Mouse (Mus musculus): Measurements from ENCODE around the gene Tiam1. TPM values are rescaled to one million over a fixed set of nuclear protein-coding genes. Genes with fewer than 3 reads are reported as not detected.

Tiam1 gene
- polyA plus RNA-seq, 1 experiment from 2014 or later, result 31.5 TPM

GRCm38 (mm10) chr16:89851333-89851732 is 292.2 kb downstream of the Tiam1 start:
- Histone ChIP-seq H3K9ac (no peak overlapping the region), H3K36me3 (replicated peaks) (peaks cover 16% of the 10 kb centered on the region), H3K27me3 (no peaks in the 10 kb centered on the region), H3K4me1 (peaks cover 1% of the 10 kb centered on the region; the same call in 1 of the 2 replicates), H3K4me3 (replicated peaks) (no peak overlapping the region), H3K9me3 (no peaks in the 10 kb centered on the region), H3K27ac (no peak overlapping the region), H3K4me2 (no peak overlapping the region)
- ATAC-seq (ENCODE audit: low FRiP score), result no peak
- 88% methylated on average over 9 of the region's 9 CpGs for WGBS

DNA sequence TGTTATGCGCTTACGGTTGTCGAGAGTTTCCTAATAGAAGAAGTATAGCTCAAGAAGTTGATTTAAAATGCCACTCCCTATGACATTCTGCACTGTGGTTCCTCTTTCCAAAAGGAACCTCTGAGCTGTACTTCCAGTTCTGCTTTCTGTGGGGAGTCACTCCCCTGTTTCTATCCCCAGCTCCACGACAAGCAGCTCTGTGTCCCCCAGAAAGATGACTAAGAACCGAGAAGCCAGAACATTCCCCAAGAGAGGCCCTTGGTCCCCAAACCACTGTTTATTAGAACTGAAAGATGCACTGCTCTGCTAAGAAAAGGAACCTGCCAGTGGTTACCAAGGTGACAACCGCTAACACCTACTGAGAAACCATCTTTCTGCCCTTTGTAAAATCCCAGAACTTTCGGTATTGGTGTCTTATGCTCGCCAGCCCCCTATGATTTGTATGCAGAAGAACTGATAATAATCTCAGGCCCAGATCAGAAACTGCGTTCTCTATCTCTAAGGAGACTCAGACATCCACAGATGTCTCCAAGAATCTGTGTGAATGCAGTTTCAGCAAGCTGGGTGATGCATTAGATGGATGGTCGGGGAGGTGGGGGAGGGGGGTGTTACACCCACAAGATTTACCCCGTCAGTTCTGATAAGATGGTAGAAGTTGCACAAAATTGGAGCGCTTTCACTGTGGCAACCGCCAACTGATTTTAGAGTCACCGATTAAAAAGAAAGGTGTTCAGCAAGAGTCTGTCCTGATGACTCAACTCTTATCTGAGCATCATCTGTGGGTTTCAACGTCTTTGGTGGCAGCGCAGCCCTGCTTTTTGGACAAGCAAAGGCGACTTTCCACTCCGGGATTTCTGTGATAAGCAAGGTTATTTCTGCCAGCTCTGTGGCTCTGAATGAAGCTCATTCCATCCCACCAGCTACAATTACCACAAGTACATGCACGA is 294.6 kb downstream of the Tiam1 start:
- H3K9me3 ChIP-seq, result no peaks in the 10 kb centered on the region
- WGBS, result 95% methylated on average over 19 of the region's 19 CpGs

DNA sequence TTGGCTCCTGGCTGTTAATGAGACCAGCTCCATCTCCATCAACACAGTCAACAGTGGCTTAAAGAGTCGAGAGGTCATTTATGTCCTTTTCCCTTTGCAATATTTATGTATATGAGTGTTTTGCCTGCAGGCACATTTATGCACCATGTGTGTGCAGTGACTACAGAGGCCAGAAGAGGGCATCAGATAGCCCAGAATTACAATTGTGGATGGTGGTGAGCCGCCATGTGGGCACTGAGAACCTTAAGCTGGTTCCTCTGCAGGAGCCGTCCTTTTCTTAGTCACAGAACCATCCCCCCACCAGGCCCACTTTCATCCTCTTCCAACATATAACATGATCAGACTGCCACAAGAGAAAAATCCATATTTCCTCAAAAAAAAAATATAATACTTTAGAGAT is 295.4 kb downstream of the Tiam1 start:
- Histone ChIP-seq H3K4me2 (no peak overlapping the region), H3K9me3 (no peaks in the 10 kb centered on the region), H3K27ac (no peak overlapping the region), H3K27me3 (no peaks in the 10 kb centered on the region), H3K4me3 (replicated peaks) (no peak overlapping the region), H3K9ac (no peak overlapping the region), H3K36me3 (replicated peaks) (peaks cover 16% of the 10 kb centered on the region), H3K4me1 (peaks cover 5% of the 10 kb centered on the region; the same call in 1 of the 2 replicates)
- no peak for ATAC-seq (ENCODE audit: low FRiP score)
- 95% methylated on average over 3 of the region's 3 CpGs for WGBS

More for the DNA sequence above, 294.6 kb downstream of the Tiam1 start:
- peaks cover 16% of the 10 kb centered on the region for H3K36me3 ChIP-seq (replicated peaks)
- no peaks in the 10 kb centered on the region for H3K27me3 ChIP-seq
- peaks cover 5% of the 10 kb centered on the region; the same call in 1 of the 2 replicates for H3K4me1 ChIP-seq
- no peak overlapping the region for H3K27ac ChIP-seq
- no peak overlapping the region for H3K4me3 ChIP-seq (replicated peaks)
- ATAC-seq (ENCODE audit: low FRiP score), result no peak
- H3K9ac ChIP-seq, result no peak overlapping the region
- no peak overlapping the region for H3K4me2 ChIP-seq

- Histone ChIP-seq H3K27ac (no peak overlapping the region), H3K36me3 (replicated peaks) (peaks cover 16% of the 10 kb centered on the region), H3K4me1 (peaks cover 5% of the 10 kb centered on the region; the same call in 1 of the 2 replicates), H3K4me3 (replicated peaks) (no peak overlapping the region), H3K27me3 (no peaks in the 10 kb centered on the region), H3K9me3 (no peaks in the 10 kb centered on the region), H3K9ac (no peak overlapping the region), H3K4me2 (no peak overlapping the region)
- 70% methylated on average over 8 of the region's 8 CpGs for WGBS
- ATAC-seq (ENCODE audit: low FRiP score), result no peak
Observed at GRCm38 (mm10) chr16:89845461-89845860, 298.1 kb downstream of the Tiam1 start.

- no peak overlapping the region for H3K4me3 ChIP-seq (replicated peaks)
- peaks cover 16% of the 10 kb centered on the region for H3K36me3 ChIP-seq (replicated peaks)
- H3K4me1 ChIP-seq, result peaks cover 5% of the 10 kb centered on the region; the same call in 1 of the 2 replicates
- peak; percentile 79 for ATAC-seq (ENCODE audit: low FRiP score)
- no peaks in the 10 kb centered on the region for H3K27me3 ChIP-seq
- H3K9ac ChIP-seq, result no peak overlapping the region
- no peak overlapping the region for H3K27ac ChIP-seq
- H3K9me3 ChIP-seq, result no peaks in the 10 kb centered on the region
- 44% methylated on average over 5 of the region's 5 CpGs for WGBS
- no peak overlapping the region for H3K4me2 ChIP-seq
Observed at GRCm38 (mm10) chr16:89844580-89844979, 299.0 kb downstream of the Tiam1 start.

GRCm38 (mm10) chr16:89841894-89842293 is 301.7 kb downstream of the Tiam1 start:
- no peaks in the 10 kb centered on the region for H3K36me3 ChIP-seq (replicated peaks)
- no peak overlapping the region for H3K9ac ChIP-seq
- no peak overlapping the region for H3K4me2 ChIP-seq
- H3K9me3 ChIP-seq, result no peaks in the 10 kb centered on the region
- no peak for ATAC-seq (ENCODE audit: low FRiP score)
- 79% methylated on average over 6 of the region's 6 CpGs for WGBS
- H3K4me3 ChIP-seq (replicated peaks), result no peak overlapping the region
- H3K27ac ChIP-seq, result no peak overlapping the region
- peaks cover 5% of the 10 kb centered on the region; the same call in 1 of the 2 replicates for H3K4me1 ChIP-seq
- H3K27me3 ChIP-seq, result no peaks in the 10 kb centered on the region

DNA sequence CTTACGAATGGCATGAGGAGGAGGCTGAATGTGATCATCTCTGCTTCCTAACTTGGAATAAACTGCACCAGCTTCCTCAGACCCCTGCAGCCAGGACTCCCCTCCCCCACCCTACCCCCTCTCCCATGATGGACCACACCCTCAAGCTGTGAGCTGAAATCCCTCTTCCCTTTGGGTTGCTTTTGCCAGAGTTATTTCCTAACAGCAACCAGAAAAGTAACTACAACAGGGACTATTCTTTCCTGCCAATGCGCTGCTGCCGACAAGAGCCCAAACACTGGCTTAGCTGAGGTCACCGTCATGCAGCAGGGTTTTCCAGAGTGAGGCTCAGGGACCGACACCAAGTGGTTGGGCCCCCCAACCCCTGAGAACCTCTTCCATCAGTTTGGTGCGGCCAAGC is 303.2 kb downstream of the Tiam1 start:
- H3K27ac ChIP-seq, result no peak overlapping the region
- no peak overlapping the region for H3K4me2 ChIP-seq
- H3K4me1 ChIP-seq, result no peaks in the 10 kb centered on the region
- no peak overlapping the region for H3K4me3 ChIP-seq (replicated peaks)
- 95% methylated on average over 6 of the region's 6 CpGs for WGBS
- ATAC-seq (ENCODE audit: low FRiP score), result no peak
- no peaks in the 10 kb centered on the region for H3K27me3 ChIP-seq
- H3K36me3 ChIP-seq (replicated peaks), result no peaks in the 10 kb centered on the region; the same call in 1 of the 2 replicates
- no peak overlapping the region for H3K9ac ChIP-seq
- no peaks in the 10 kb centered on the region for H3K9me3 ChIP-seq

GRCm38 (mm10) chr16:89839829-89840228 is 303.7 kb downstream of the Tiam1 start:
- Histone ChIP-seq H3K4me2 (no peak overlapping the region), H3K27ac (no peak overlapping the region), H3K4me3 (replicated peaks) (no peak overlapping the region), H3K4me1 (no peaks in the 10 kb centered on the region), H3K27me3 (no peaks in the 10 kb centered on the region), H3K9me3 (no peaks in the 10 kb centered on the region), H3K36me3 (replicated peaks) (peaks cover 5% of the 10 kb centered on the region; the same call in 1 of the 2 replicates), H3K9ac (no peak overlapping the region)
- WGBS, result 83% methylated on average over 5 of the region's 5 CpGs
- ATAC-seq (ENCODE audit: low FRiP score), result no peak

GRCm38 (mm10) chr16:89837096-89837495 is 306.5 kb downstream of the Tiam1 start:
- peaks cover 12% of the 10 kb centered on the region; the same call in 1 of the 2 replicates for H3K36me3 ChIP-seq (replicated peaks)
- no peak for ATAC-seq (ENCODE audit: low FRiP score)
- H3K27ac ChIP-seq, result no peak overlapping the region
- no peak overlapping the region for H3K9ac ChIP-seq
- no peaks in the 10 kb centered on the region for H3K9me3 ChIP-seq
- no peak overlapping the region for H3K4me3 ChIP-seq (replicated peaks)
- no peak overlapping the region for H3K4me2 ChIP-seq
- WGBS, result 82% methylated on average over 9 of the region's 9 CpGs
- H3K4me1 ChIP-seq, result no peaks in the 10 kb centered on the region
- H3K27me3 ChIP-seq, result no peaks in the 10 kb centered on the region

GRCm38 (mm10) chr16:89835551-89835950 is 308.0 kb downstream of the Tiam1 start:
- ATAC-seq (ENCODE audit: low FRiP score), result 0 out of 2 replicates have a peak, but pooled peaks have one; percentile 33
- Histone ChIP-seq H3K4me1 (0 out of 2 replicates have a peak, but pooled peaks cover 2% of the 10 kb centered on the region), H3K27me3 (no peaks in the 10 kb centered on the region), H3K4me2 (no peak overlapping the region), H3K27ac (no peak overlapping the region), H3K9ac (no peak overlapping the region), H3K9me3 (no peaks in the 10 kb centered on the region), H3K4me3 (replicated peaks) (no peak overlapping the region), H3K36me3 (replicated peaks) (peaks cover 12% of the 10 kb centered on the region; the same call in 1 of the 2 replicates)
- 90% methylated on average over 6 of the region's 7 CpGs for WGBS

GRCm38 (mm10) chr16:89833011-89833410 is 310.6 kb downstream of the Tiam1 start:
- H3K4me1 ChIP-seq, result 0 out of 2 replicates have a peak, but pooled peaks cover 4% of the 10 kb centered on the region
- 88% methylated on average over 11 of the region's 11 CpGs for WGBS
- peaks cover 12% of the 10 kb centered on the region; the same call in 1 of the 2 replicates for H3K36me3 ChIP-seq (replicated peaks)
- no peaks in the 10 kb centered on the region for H3K9me3 ChIP-seq
- H3K27me3 ChIP-seq, result no peaks in the 10 kb centered on the region
- ATAC-seq (ENCODE audit: low FRiP score), result no peak
- no peak overlapping the region for H3K4me3 ChIP-seq (replicated peaks)
- H3K9ac ChIP-seq, result no peak overlapping the region
- no peak overlapping the region for H3K27ac ChIP-seq
- no peak overlapping the region for H3K4me2 ChIP-seq

GRCm38 (mm10) chr16:89831172-89831571 is 312.4 kb downstream of the Tiam1 start:
- Histone ChIP-seq H3K27me3 (no peaks in the 10 kb centered on the region), H3K9ac (no peak overlapping the region), H3K4me3 (replicated peaks) (no peak overlapping the region), H3K9me3 (no peaks in the 10 kb centered on the region), H3K4me2 (no peak overlapping the region), H3K27ac (no peak overlapping the region), H3K36me3 (replicated peaks) (peaks cover 12% of the 10 kb centered on the region; the same call in 1 of the 2 replicates), H3K4me1 (peaks cover 13% of the 10 kb centered on the region; the same call in 1 of the 2 replicates)
- 0 out of 2 replicates have a peak, but pooled peaks have one; percentile 25 for ATAC-seq (ENCODE audit: low FRiP score)
- 35% methylated on average over 10 of the region's 10 CpGs for WGBS

Data from forebrain, embryonic 12.5 days (tissue).